Mouse (Mus musculus) ES-E14 (cell line): ENCODE results near the gene Klhl26.

Source experiments
- HCFC1 ChIP-seq: IDR thresholded peaks from 2 replicates; pipeline ENCODE4 v1.6.1; 2012; ENCODE audit warnings: low read length, inconsistent platforms, borderline replicate concordance; ENCODE audit not compliant: insufficient read depth
- MAFK ChIP-seq: IDR thresholded peaks from 2 replicates; pipeline ENCODE4 v1.6.1; 2014; ENCODE audit warnings: mild to moderate bottlenecking, low read depth, low read length, inconsistent platforms; ENCODE audit not compliant: insufficient read depth
- ZNF384 ChIP-seq: IDR thresholded peaks from 2 replicates; pipeline ENCODE4 v1.6.1; 2012; ENCODE audit warnings: low read depth, low read length, inconsistent platforms

DNA sequence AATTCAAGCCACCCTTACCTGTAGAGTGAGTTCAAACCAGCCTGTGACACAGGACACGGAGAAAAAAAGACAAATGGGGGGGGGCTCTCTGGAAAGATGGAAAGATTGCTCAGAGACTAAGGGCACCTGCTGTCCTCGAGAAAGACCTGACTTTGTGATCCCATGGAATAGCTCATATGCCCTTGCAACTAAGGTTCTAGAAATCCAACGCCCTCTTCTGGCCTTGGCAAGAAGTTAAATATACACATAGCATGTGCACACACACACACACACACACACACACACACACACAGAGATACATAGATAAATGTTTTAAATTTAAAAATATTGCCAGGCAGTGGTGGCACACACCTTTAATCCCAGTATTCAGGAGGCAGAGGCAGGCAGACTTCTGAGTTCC, 36.5 kb downstream of the Klhl26 start:
- no peak for TF ChIP-seq HCFC1
- no peak for TF ChIP-seq MAFK
- TF ChIP-seq ZNF384 = no peak
